Mouse (Mus musculus): Measurements from ENCODE around the gene Mns1.

Gene Mns1

GRCm38 (mm10) chr9:72467551-72468407, 30.0 kb downstream of the Mns1 start:
- DNase-seq (ENCODE audit: inconsistent age in 2 of 2, low spot score in 1 of 2), result peak in 1 of 2 experiments; percentile 69

DNA sequence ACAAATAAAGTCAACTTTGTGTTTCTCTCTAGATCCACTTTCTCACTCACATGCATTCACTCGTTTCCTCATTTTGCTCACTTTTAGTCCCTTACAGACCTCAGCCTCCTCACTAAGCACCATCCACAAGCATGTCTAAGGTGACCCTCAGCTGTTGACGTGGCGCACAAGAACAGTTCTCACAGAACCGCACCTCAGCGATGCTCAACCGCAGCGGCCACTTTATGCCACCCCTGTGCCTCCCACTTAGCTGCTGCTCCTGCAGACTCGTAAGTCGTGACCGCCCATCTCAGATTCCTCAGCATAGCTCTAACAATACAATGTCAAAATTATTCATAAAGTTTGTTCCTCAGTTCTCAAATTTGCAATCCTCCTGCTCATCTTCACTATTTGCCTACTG, 30.8 kb downstream of the Mns1 start:
- DNase-seq (ENCODE audit: inconsistent age in 2 of 2, low spot score in 1 of 2), result no peak

DNA sequence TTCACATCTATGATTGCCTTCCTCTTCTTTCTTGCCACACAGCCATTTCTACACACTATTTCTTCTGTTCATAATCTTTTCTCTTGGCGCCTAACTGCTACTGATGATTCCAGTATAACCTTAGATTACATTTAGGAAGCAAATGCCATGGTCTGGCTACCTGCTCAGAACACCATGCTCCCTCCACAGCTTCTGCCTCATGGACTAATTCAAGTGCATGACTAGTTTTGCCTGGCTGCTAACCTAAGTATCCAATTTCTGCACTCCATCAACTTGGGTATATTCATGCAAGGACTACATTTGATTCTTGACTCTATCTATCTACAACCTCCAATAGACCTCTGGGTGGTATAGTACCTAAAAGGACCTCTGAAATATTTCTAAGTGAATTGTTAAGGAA, 32.0 kb downstream of the Mns1 start:
- DNase-seq (ENCODE audit: inconsistent age in 2 of 2, low spot score in 1 of 2), result no peak

DNA sequence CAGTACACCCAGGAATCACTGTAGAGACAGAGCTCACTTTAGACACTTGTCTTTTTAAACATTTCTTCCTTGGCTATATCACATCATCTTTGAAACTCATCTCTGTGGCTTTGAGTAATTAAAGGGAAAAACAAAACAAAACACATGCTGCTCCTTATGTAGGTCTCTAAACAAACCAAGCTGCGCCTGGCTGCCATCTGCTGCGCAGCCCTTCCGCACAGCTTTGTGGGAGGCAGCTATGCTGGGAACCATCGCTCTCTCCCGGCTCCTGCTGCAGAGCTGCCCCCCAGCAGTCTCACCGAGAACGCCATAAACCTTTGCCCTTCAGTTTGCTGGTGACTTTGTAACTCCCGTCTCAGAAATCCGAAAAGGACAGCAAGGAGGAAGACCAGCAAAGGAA, 37.7 kb downstream of the Mns1 start:
- DNase-seq (ENCODE audit: inconsistent age in 2 of 2, low spot score in 1 of 2), result no peak

- no peak for DNase-seq (ENCODE audit: inconsistent age in 2 of 2, low spot score in 1 of 2)
Observed at GRCm38 (mm10) chr9:72477306-72477705, 39.5 kb downstream of the Mns1 start.

GRCm38 (mm10) chr9:72479276-72479675, 41.5 kb downstream of the Mns1 start:
- no peak for DNase-seq (ENCODE audit: inconsistent age in 2 of 2, low spot score in 1 of 2)

GRCm38 (mm10) chr9:72488523-72488922, 50.7 kb downstream of the Mns1 start:
- no peak for DNase-seq (ENCODE audit: inconsistent age in 2 of 2, low spot score in 1 of 2)

- no peak for DNase-seq (ENCODE audit: inconsistent age in 2 of 2, low spot score in 1 of 2)
Observed at GRCm38 (mm10) chr9:72489131-72489530, 51.3 kb downstream of the Mns1 start.

- DNase-seq (ENCODE audit: inconsistent age in 2 of 2, low spot score in 1 of 2), result peak; percentile 91 to 97
Observed at GRCm38 (mm10) chr9:72491559-72492193, 53.9 kb downstream of the Mns1 start.

- no peak for DNase-seq (ENCODE audit: inconsistent age in 2 of 2, low spot score in 1 of 2)
Observed at GRCm38 (mm10) chr9:72492194-72492565, 54.4 kb downstream of the Mns1 start, which contains the start of gene Tex9. Tex9 (minus strand) TSS chr9:72492212.

DNA sequence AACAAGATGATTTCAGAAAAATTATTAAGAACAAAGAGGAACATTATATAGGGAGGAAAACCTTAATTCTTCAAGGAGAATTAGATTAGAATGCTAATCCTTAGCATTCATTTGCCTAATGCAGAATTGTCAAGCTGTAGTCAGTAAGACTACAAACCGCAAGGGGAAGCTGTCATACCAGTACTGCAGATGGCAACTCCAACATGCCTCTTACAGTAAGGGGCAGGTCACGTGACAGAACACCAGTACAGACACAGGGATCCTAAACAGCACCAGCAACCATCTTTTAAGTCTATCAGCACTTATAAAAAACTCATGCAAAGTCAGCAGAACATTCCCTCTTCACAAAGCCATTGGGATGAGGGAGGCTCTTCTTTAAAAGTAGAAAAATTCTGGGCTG, 55.7 kb downstream of the Mns1 start:
- no peak for DNase-seq (ENCODE audit: inconsistent age in 2 of 2, low spot score in 1 of 2)

GRCm38 (mm10) chr9:72493984-72494685, 56.3 kb downstream of the Mns1 start:
- DNase-seq (ENCODE audit: inconsistent age in 2 of 2, low spot score in 1 of 2), result no peak

DNA sequence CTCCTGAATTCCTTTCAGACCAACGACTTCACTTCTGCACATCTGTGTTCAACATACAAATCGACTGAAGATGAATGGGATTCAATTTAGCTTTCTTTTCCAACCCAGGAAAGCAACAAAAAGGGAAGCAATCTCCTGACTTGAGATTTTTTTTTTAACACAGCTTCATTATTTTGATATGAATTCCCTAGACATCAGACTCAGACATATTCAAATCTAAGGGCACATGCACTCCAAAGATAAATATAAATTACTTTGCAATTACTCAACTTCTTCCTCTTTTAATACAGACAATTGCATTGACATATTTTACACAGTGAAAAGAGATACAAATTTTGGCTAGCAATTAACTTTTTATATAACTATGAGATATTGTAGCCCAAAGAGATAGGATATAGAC, 58.9 kb downstream of the Mns1 start:
- no peak for DNase-seq (ENCODE audit: inconsistent age in 2 of 2, low spot score in 1 of 2)

GRCm38 (mm10) chr9:72497171-72497570, 59.4 kb downstream of the Mns1 start:
- DNase-seq (ENCODE audit: inconsistent age in 2 of 2, low spot score in 1 of 2), result no peak

All from adrenal gland, adult (tissue).